Mouse (Mus musculus) MEL (cell line): ENCODE measurements around the gene Mtcl1. TPM values are rescaled to one million over a fixed set of nuclear protein-coding genes. Genes with fewer than 3 reads are reported as not detected.

Experiments
- DNase-seq: peaks from one replicate; pipeline ENCODE4 v3.0.0; 2011; ENCODE audit warnings: low read depth, low spot score
- H3K27ac ChIP-seq: 2 replicates; pipeline ENCODE4 v1.5.1; 2012; ENCODE audit warnings: low read depth, mild to moderate bottlenecking, control low read depth, low read length, moderate library complexity; ENCODE audit not compliant: control insufficient read depth
- H3K27me3 ChIP-seq, 2 experiments: fragments of 150-350 bp in 1 of 2; sonication (generic) in 1 of 2; 2 replicates each; pipeline ENCODE4 v1.6.1; 2012; ENCODE audit warnings: low read length in 2 of 2, mild to moderate bottlenecking in 2 of 2, improper control_type of control experiment in 1 of 2, moderate library complexity in 1 of 2; ENCODE audit not compliant: insufficient read depth in 2 of 2, control insufficient read depth in 1 of 2
- H3K36me3 ChIP-seq, 2 experiments: 2 replicates each; pipeline ENCODE4 v1.6.1; 2012 to 2014; ENCODE audit warnings: low read length in 2 of 2, improper control_type of control experiment in 1 of 2, inconsistent platforms in 1 of 2, mild to moderate bottlenecking in 1 of 2; ENCODE audit not compliant: insufficient read depth in 2 of 2, control insufficient read depth in 1 of 2
- H3K4me1 ChIP-seq, 2 experiments: fragments of 150-350 bp in 1 of 2; sonication (generic) in 1 of 2; 2 replicates each; pipeline ENCODE4 v1.6.1; 2012; ENCODE audit warnings: low read length in 2 of 2, improper control_type of control experiment in 1 of 2, mild to moderate bottlenecking in 1 of 2; ENCODE audit not compliant: insufficient read depth in 2 of 2, control insufficient read depth in 1 of 2
- H3K4me3 ChIP-seq, 2 experiments: fragments of 150-350 bp in 1 of 2; sonication (generic) in 1 of 2; 2 replicates each; pipeline ENCODE4 v1.5.1; 2012; ENCODE audit warnings: low read depth in 2 of 2, low read length in 2 of 2, mild to moderate bottlenecking in 2 of 2, moderate library complexity in 2 of 2, control low read depth in 1 of 2, improper control_type of control experiment in 1 of 2; ENCODE audit not compliant: control insufficient read depth in 1 of 2, insufficient read depth in 1 of 2
- H3K79me2 ChIP-seq: 2 replicates; pipeline ENCODE4 v1.6.1; 2012; ENCODE audit warnings: mild to moderate bottlenecking, low read length, moderate library complexity; ENCODE audit not compliant: control insufficient read depth, poor library complexity, insufficient read depth
- H3K9ac ChIP-seq: 2 replicates; pipeline ENCODE4 v1.6.1; 2012; ENCODE audit warnings: low read depth, mild to moderate bottlenecking, control low read depth, low read length, moderate library complexity; ENCODE audit not compliant: control insufficient read depth, poor library complexity, severe bottlenecking
- H3K9me3 ChIP-seq: fragments of 150-350 bp; sonication (generic); replicated peaks from 2 replicates; pipeline ENCODE4 v1.6.1; 2012; ENCODE audit warnings: mild to moderate bottlenecking, low read length, improper control_type of control experiment, moderate library complexity; ENCODE audit not compliant: insufficient read depth
- CHD1 ChIP-seq: IDR thresholded peaks from 2 replicates; pipeline ENCODE4 v1.6.1; 2012; ENCODE audit warnings: low read depth, mild to moderate bottlenecking, inconsistent platforms, low read length, improper control_type of control experiment
- E2F4 ChIP-seq: IDR thresholded peaks from 2 replicates; pipeline ENCODE4 v1.6.1; 2011; ENCODE audit warnings: low read depth, low read length, improper control_type of control experiment, borderline replicate concordance
- ELF1 ChIP-seq: IDR thresholded peaks from 2 replicates; pipeline ENCODE4 v1.6.1; 2014; ENCODE audit warnings: low read depth, mild to moderate bottlenecking, inconsistent platforms, low read length, improper control_type of control experiment, moderate library complexity
- EP300 ChIP-seq, 2 experiments: IDR thresholded peaks; 2 replicates each; pipeline ENCODE4 v1.6.1; 2011; ENCODE audit warnings: improper control_type of control experiment in 2 of 2, low read length in 2 of 2, low read depth in 1 of 2, mild to moderate bottlenecking in 1 of 2
- ETS1 ChIP-seq: IDR thresholded peaks from 2 replicates; pipeline ENCODE4 v1.6.1; 2012; ENCODE audit warnings: low read depth, mild to moderate bottlenecking, inconsistent platforms, low read length, improper control_type of control experiment, moderate library complexity
- GABPA ChIP-seq: IDR thresholded peaks from 2 replicates; pipeline ENCODE4 v1.6.1; 2012; ENCODE audit warnings: low read depth, mild to moderate bottlenecking, inconsistent platforms, low read length, improper control_type of control experiment, moderate library complexity
- HCFC1 ChIP-seq: IDR thresholded peaks from 2 replicates; pipeline ENCODE4 v1.6.1; 2012; ENCODE audit warnings: low read depth, mild to moderate bottlenecking, inconsistent platforms, low read length, improper control_type of control experiment, moderate library complexity
- JUND ChIP-seq: IDR thresholded peaks from 2 replicates; pipeline ENCODE4 v1.6.1; 2011; ENCODE audit warnings: low read depth, mild to moderate bottlenecking, improper control_type of control experiment, low read length
- MAFK ChIP-seq: IDR thresholded peaks from 2 replicates; pipeline ENCODE4 v1.6.1; 2011; ENCODE audit warnings: low read depth, mild to moderate bottlenecking, low read length, improper control_type of control experiment, borderline replicate concordance
- MAX ChIP-seq: IDR thresholded peaks from 2 replicates; pipeline ENCODE4 v1.6.1; 2011; ENCODE audit warnings: low read length, improper control_type of control experiment
- MAZ ChIP-seq: IDR thresholded peaks from 2 replicates; pipeline ENCODE4 v1.6.1; 2012; ENCODE audit warnings: low read depth, mild to moderate bottlenecking, inconsistent platforms, low read length, improper control_type of control experiment
- MEF2A ChIP-seq: IDR thresholded peaks from 2 replicates; pipeline ENCODE4 v1.6.1; 2014; ENCODE audit warnings: low read depth, mild to moderate bottlenecking, inconsistent platforms, low read length, improper control_type of control experiment; ENCODE audit not compliant: poor library complexity, insufficient replicate concordance, severe bottlenecking; ENCODE audit errors: extremely low read depth
- MXI1 ChIP-seq: IDR thresholded peaks from 2 replicates; pipeline ENCODE4 v1.6.1; 2011; ENCODE audit warnings: mild to moderate bottlenecking, low read depth, low read length, improper control_type of control experiment
- MYB ChIP-seq: IDR thresholded peaks from 2 replicates; pipeline ENCODE4 v1.6.1; 2011; ENCODE audit warnings: mild to moderate bottlenecking, low read depth, low read length, improper control_type of control experiment
- NRF1 ChIP-seq: IDR thresholded peaks from 2 replicates; pipeline ENCODE4 v1.6.1; 2014; ENCODE audit warnings: low read depth, mild to moderate bottlenecking, inconsistent platforms, low read length, improper control_type of control experiment, moderate library complexity; ENCODE audit not compliant: poor library complexity, insufficient read depth, severe bottlenecking
- POLR2A ChIP-seq, 2 experiments: IDR thresholded peaks; 2 replicates each; pipeline ENCODE4 v1.6.1; 2011 to 2012; ENCODE audit warnings: low read length in 2 of 2, mild to moderate bottlenecking in 2 of 2, control low read depth in 1 of 2, improper control_type of control experiment in 1 of 2, low read depth in 1 of 2, moderate library complexity in 1 of 2; ENCODE audit not compliant: control insufficient read depth in 1 of 2, insufficient read depth in 1 of 2, poor library complexity in 1 of 2
- POLR2AphosphoS2 ChIP-seq: IDR thresholded peaks from 2 replicates; pipeline ENCODE4 v1.6.1; 2011; ENCODE audit warnings: low read length, improper control_type of control experiment
- RAD21 ChIP-seq: IDR thresholded peaks from 2 replicates; pipeline ENCODE4 v1.6.1; 2011; ENCODE audit warnings: mild to moderate bottlenecking, low read depth, low read length, improper control_type of control experiment
- RCOR1 ChIP-seq: IDR thresholded peaks from 2 replicates; pipeline ENCODE4 v1.6.1; 2012; ENCODE audit warnings: low read depth, mild to moderate bottlenecking, inconsistent platforms, low read length, improper control_type of control experiment
- SIN3A ChIP-seq: IDR thresholded peaks from 2 replicates; pipeline ENCODE4 v1.6.1; 2012; ENCODE audit warnings: low read length, improper control_type of control experiment, inconsistent platforms
- SMC3 ChIP-seq: IDR thresholded peaks from 2 replicates; pipeline ENCODE4 v1.6.1; 2011; ENCODE audit warnings: low read depth, low read length, improper control_type of control experiment
- TBP ChIP-seq: IDR thresholded peaks from 2 replicates; pipeline ENCODE4 v1.8.0; 2011; ENCODE audit warnings: low read depth, low read length, improper control_type of control experiment
- TCF12 ChIP-seq: IDR thresholded peaks from 2 replicates; pipeline ENCODE4 v1.6.1; 2014; ENCODE audit warnings: low read depth, mild to moderate bottlenecking, inconsistent platforms, low read length, improper control_type of control experiment, moderate library complexity
- UBTF ChIP-seq: IDR thresholded peaks from 2 replicates; pipeline ENCODE4 v1.6.1; 2012; ENCODE audit warnings: low read depth, mild to moderate bottlenecking, inconsistent platforms, low read length, improper control_type of control experiment, moderate library complexity, borderline replicate concordance; ENCODE audit not compliant: insufficient read depth
- USF2 ChIP-seq, 2 experiments: IDR thresholded peaks; 2 replicates each; pipeline ENCODE4 v1.6.1; 2011 to 2012; ENCODE audit warnings: improper control_type of control experiment in 2 of 2, low read length in 2 of 2, borderline replicate concordance in 1 of 2, inconsistent platforms in 1 of 2, low read depth in 1 of 2, mild to moderate bottlenecking in 1 of 2; ENCODE audit not compliant: insufficient read depth in 1 of 2
- ZMIZ1 ChIP-seq: IDR thresholded peaks from 2 replicates; pipeline ENCODE4 v1.6.1; 2012; ENCODE audit warnings: low read depth, mild to moderate bottlenecking, inconsistent platforms, low read length, improper control_type of control experiment, moderate library complexity
- polyA plus RNA-seq, 2 experiments: library from polyadenylated mRNA; stranded (reverse) in 1 of 2; unstranded in 1 of 2; fragments of >175 nt in 1 of 2; fragments of >200 nt in 1 of 2; gene quantifications; 2 replicates each; pipeline versions ENCODE4 v1.2.1 to v1.2.4; 2012; ENCODE audit warnings: low replicate concordance in 2 of 2, low read depth in 1 of 2; ENCODE audit not compliant: insufficient read length in 2 of 2, insufficient read depth in 1 of 2, missing spikeins in 1 of 2
- total RNA-seq: library from RNA; depleted of rRNA; stranded (reverse); fragments of 300-350 nt; gene quantifications from 2 replicates; pipeline ENCODE4 v1.2.3, GENCODE M21; 2012

The Mtcl1 gene
- total and polyA plus RNA-seq, 3 experiments, result not detected

DNA sequence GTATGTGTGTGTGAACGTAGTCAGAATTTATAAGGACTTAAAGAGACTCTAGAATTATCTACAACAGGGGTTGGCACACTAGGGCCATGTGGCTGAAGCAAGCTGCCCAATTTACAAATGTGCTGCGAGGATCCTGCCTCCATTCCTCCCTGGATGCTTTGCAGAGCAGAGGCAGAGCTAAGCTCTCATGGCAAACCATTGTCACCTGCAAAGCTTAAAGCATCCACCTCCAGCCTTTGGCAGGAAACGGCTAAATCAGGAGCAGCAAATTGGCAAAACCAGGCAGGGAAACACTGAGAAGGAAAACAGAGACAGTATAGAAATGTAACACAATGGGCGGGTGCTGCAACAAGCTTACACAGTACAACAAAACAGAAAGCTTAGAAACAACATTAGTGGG lies 61.2 kb downstream of the Mtcl1 start:
- H3K4me1 ChIP-seq, result no peaks in the 10 kb centered on the region
- DNase-seq, result no peak
- no peaks in the 10 kb centered on the region for H3K27me3 ChIP-seq
- H3K79me2 ChIP-seq, result no peaks in the 10 kb centered on the region
- no peak overlapping the region for H3K4me3 ChIP-seq
- TF ChIP-seq SIN3A (no peak), SMC3 (no peak), RCOR1 (no peak), MAFK (no peak), USF2 (IDR thresholded peaks at IDR 0.05; ENCODE audit: borderline replicate concordance in 1 of 2, insufficient read depth in 1 of 2, low read depth in 1 of 2, low read length in 2 of 2) (no peak), E2F4 (no peak), ZMIZ1 (no peak), EP300 (IDR thresholded peaks at IDR 0.05; ENCODE audit: low read depth in 1 of 2, low read length in 2 of 2) (no peak), MEF2A (no peak), ETS1 (no peak), GABPA (no peak)
- no peaks in the 10 kb centered on the region for H3K9me3 ChIP-seq
- no peaks in the 10 kb centered on the region for H3K36me3 ChIP-seq
- H3K27ac ChIP-seq, result no peak overlapping the region
- no peak overlapping the region for H3K9ac ChIP-seq

DNA sequence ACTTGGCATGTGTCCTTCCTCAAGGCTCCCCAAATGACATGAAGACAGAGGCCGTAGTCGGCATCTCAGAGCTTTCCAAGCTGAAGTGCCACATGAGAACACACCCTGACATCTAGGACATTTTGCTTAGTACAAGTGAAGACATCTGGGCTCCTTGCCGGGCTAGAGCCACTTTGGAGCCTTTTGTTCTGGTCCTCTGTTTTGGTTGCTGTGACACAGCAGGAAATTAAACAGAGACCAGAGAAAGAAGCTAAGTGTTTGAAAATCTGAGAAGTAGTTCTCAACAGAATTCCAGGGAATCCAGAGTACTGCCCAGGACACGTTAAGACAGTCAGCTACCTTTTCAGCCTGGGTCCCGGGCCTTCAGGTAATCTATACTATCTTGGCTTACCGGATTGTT lies 68.2 kb downstream of the Mtcl1 start:
- Histone ChIP-seq H3K27me3 (no peaks in the 10 kb centered on the region), H3K9ac (no peak overlapping the region), H3K27ac (no peak overlapping the region), H3K36me3 (no peaks in the 10 kb centered on the region), H3K4me1 (no peaks in the 10 kb centered on the region), H3K79me2 (no peaks in the 10 kb centered on the region), H3K9me3 (no peaks in the 10 kb centered on the region), H3K4me3 (no peak overlapping the region)
- TF ChIP-seq ETS1 (no peak), MYB (no peak), SIN3A (no peak), NRF1 (no peak), RAD21 (no peak), MAZ (no peak), POLR2AphosphoS2 (no peak), UBTF (no peak), CHD1 (no peak), MXI1 (no peak), RCOR1 (no peak), TCF12 (no peak), HCFC1 (no peak), MAX (no peak), JUND (no peak), POLR2A (IDR thresholded peaks at IDR 0.05; ENCODE audit: control insufficient read depth in 1 of 2, insufficient read depth in 1 of 2, low read depth in 1 of 2, low read length in 2 of 2, poor library complexity in 1 of 2) (no peak), ELF1 (no peak), TBP (no peak)
- no peak for DNase-seq
